Mouse (Mus musculus): ENCODE data around the gene Olfr592.

GRCm38 (mm10) chr7:103156256-103156655 lies 28.3 kb upstream of the Olfr592 start, which contains the start of gene Olfr589:
- TF ChIP-seq HCFC1 (IDR thresholded peaks at IDR 0.05; ENCODE audit: borderline replicate concordance, insufficient read depth, low read length) (no peak), ZC3H11A (IDR thresholded peaks at IDR 0.05; ENCODE audit: borderline replicate concordance, low read depth, low read length) (no peak), MAFK (IDR thresholded peaks at IDR 0.05; ENCODE audit: insufficient read depth, low read depth, low read length) (no peak), CHD2 (IDR thresholded peaks at IDR 0.05; ENCODE audit: low read depth, low read length) (no peak), ZNF384 (IDR thresholded peaks at IDR 0.05; ENCODE audit: low read depth, low read length) (no peak)

All from ES-E14 (cell line).